13 mouse cellular contexts compared by ENCODE assay signal in genomic region chr9:62630631-62631240, GRCm38 (mm10). TPM values are rescaled to one million over a fixed set of nuclear protein-coding genes. Genes with fewer than 3 reads are reported as not detected.
DNase-seq lines count a peak whose midpoint lies in the region; ATAC-seq and TF ChIP-seq lines count a peak whose summit lies in the region.
"Had no signal": no experiment of that assay in that cellular context is flagged by ENCODE, and none has a peak within 500 bp of the region (broad histone marks: within the 10 kb centered on the region; RNA-seq: fewer than 3 reads in every experiment).

No protein-coding gene starts in this region.

- peak; percentile 24 to 25 for DNase-seq in cerebellum, postnatal 36 days
- DNase-seq in cerebellum, adult 9-11 months, result no peak
- DNase-seq in midbrain, postnatal 0 days (ENCODE audit: low spot score), result peak; percentile 42
- no peak for DNase-seq in midbrain, embryonic 10.5 days (ENCODE audit: low spot score)
- DNase-seq in layer of hippocampus, postnatal 14 days (ENCODE audit: low spot score in 2 of 2), result peak; percentile 40 to 43
- DNase-seq in right cerebral cortex, postnatal 36 days (ENCODE audit: low spot score in 2 of 2), result peak; percentile 36 to 44
- DNase-seq in Muller cell, postnatal 12 days (ENCODE audit: inconsistent ontology term), result no peak
- DNase-seq in gastrocnemius, adult 8-10 months (ENCODE audit: low spot score in 2 of 2), result no peak
- DNase-seq: B cell, adult 2 months; kidney, adult 11 months had no signal

- no peaks in the 10 kb centered on the region for H3K36me3 ChIP-seq in midbrain, postnatal 0 days (ENCODE audit: insufficient read depth, low read length)
- H3K36me3 ChIP-seq in midbrain, embryonic 10.5 days, result no peaks in the 10 kb centered on the region
- H3K36me3 ChIP-seq: G1E had no signal

- no peak overlapping the region for H3K27ac ChIP-seq in midbrain, postnatal 0 days (ENCODE audit: low read depth, low read length)
- H3K27ac ChIP-seq in midbrain, embryonic 10.5 days (replicated peaks), result no peak overlapping the region

- H3K4me3 ChIP-seq in midbrain, postnatal 0 days (ENCODE audit: low read depth, low read length), result no peak overlapping the region
- H3K4me3 ChIP-seq in midbrain, embryonic 10.5 days, result no peak overlapping the region

- H3K27me3 ChIP-seq in midbrain, postnatal 0 days (ENCODE audit: insufficient read depth, low read length), result no peaks in the 10 kb centered on the region
- H3K27me3 ChIP-seq in midbrain, embryonic 10.5 days (ENCODE audit: low read depth, poor library complexity, severe bottlenecking), result no peaks in the 10 kb centered on the region

- no peak overlapping the region for H3K9ac ChIP-seq in midbrain, postnatal 0 days (replicated peaks; ENCODE audit: low read length, poor library complexity, severe bottlenecking)

- ATAC-seq in midbrain, postnatal 0 days (ENCODE audit: low FRiP score), result no peak
- ATAC-seq: activated CD4-positive, CD25-positive, alpha-beta regulatory T cell, adult 4 months had no signal

- no peaks in the 10 kb centered on the region for H3K4me1 ChIP-seq in midbrain, postnatal 0 days (ENCODE audit: insufficient read depth, low read length)
- H3K4me1 ChIP-seq in midbrain, embryonic 10.5 days, result no peaks in the 10 kb centered on the region

- H3K9me3 ChIP-seq in midbrain, postnatal 0 days (ENCODE audit: low read length), result no peaks in the 10 kb centered on the region
- no peaks in the 10 kb centered on the region for H3K9me3 ChIP-seq in midbrain, embryonic 10.5 days (replicated peaks)
- H3K9me3 ChIP-seq: G1E had no signal

- H3K4me2 ChIP-seq in midbrain, postnatal 0 days (ENCODE audit: low read depth, low read length, poor library complexity, severe bottlenecking), result no peak overlapping the region

- no peak for TF ChIP-seq CTCF in midbrain, postnatal 0 days (IDR thresholded peaks at IDR 0.05)

- 81% methylated on average over 10 of the region's 10 CpGs for WGBS in midbrain, postnatal 0 days
- WGBS in midbrain, embryonic 10.5 days, result 79% methylated on average over 10 of the region's 10 CpGs

RNA-seq across cellular contexts. Expression of gene Itga11, which starts 46.9 kb away (rescaled TPM):
- 2.3 and 2.6 TPM in 2 replicates for total RNA-seq in midbrain, postnatal 0 days (2014; rRNA removed)
- 0.52 and 0.65 TPM in 2 replicates for polyA plus RNA-seq in midbrain, postnatal 0 days (2015; fragmentation: Nextera tagmentation; extraction: Ambion mirVana)
- polyA plus RNA-seq in midbrain, embryonic 10.5 days (2016; fragmentation: Nextera tagmentation; extraction: Ambion mirVana), result 2.3 and 3.4 TPM in 2 replicates
- under 1 TPM; 0.79 to 0.88 TPM for total RNA-seq in layer of hippocampus, postnatal 14 days (2021)
- total RNA-seq in gastrocnemius, adult 8-10 months (2022), result 1 to 10 TPM; 1.5 to 2.7 (median 2.4) TPM
- total RNA-seq: G1E; megakaryocyte progenitor cell, adult 5-6 weeks had no signal
- polyA plus RNA-seq: G1E had no signal

Comparison
In these comparisons a context has a peak if more than half of its experiments do, and no peak if none do; other contexts are left out.
1. DNase-seq: peak in cerebellum, postnatal 36 days (2 of 2), midbrain, postnatal 0 days (single experiment), layer of hippocampus, postnatal 14 days (2 of 2) and right cerebral cortex, postnatal 36 days (2 of 2); none in cerebellum, adult 9-11 months (single experiment), midbrain, embryonic 10.5 days (single experiment), Muller cell, postnatal 12 days (single experiment) and gastrocnemius, adult 8-10 months (0 of 2).